Mouse (Mus musculus) hindbrain, embryonic 14.5 days (tissue): ENCODE results near the gene Gm37240. TPM values are rescaled to one million over a fixed set of nuclear protein-coding genes. Genes with fewer than 3 reads are reported as not detected.
A peak's percentile ranks its signal among the peaks of the same experiment; 100 is the strongest.
"Not testable (repeated sequence)": the region's sequence is repeated elsewhere in the genome, so short reads cannot be mapped to it uniquely, and the experiment has no call there.

Source experiments
- ATAC-seq: fragments of 200-750 bp; cut with Nextera tagmentation; 2 replicates; pipeline ENCODE4 v1.8.0; 2017; ENCODE audit warnings: moderate number of reproducible peaks, mild to moderate bottlenecking, moderate TSS enrichment, moderate library complexity; ENCODE audit not compliant: low FRiP score
- DNase-seq: peaks from one replicate; pipeline ENCODE4 v3.0.0-alpha.2; 2015; ENCODE audit warnings: low spot score
- H3K27ac ChIP-seq: fragments of 300-500 bp; sonication (generic); 2 replicates; pipeline ENCODE4 v1.5.1; 2014; ENCODE audit warnings: mild to moderate bottlenecking, moderate library complexity
- H3K27me3 ChIP-seq: fragments of 300-500 bp; sonication (generic); 2 replicates; pipeline ENCODE4 v1.6.1; 2014; ENCODE audit warnings: mild to moderate bottlenecking, low read length, mixed read lengths; ENCODE audit not compliant: control insufficient read depth, insufficient read depth
- H3K36me3 ChIP-seq: fragments of 300-500 bp; sonication (generic); replicated peaks from 2 replicates; pipeline ENCODE4 v1.6.1; 2014; ENCODE audit not compliant: control insufficient read depth, insufficient read depth
- H3K4me1 ChIP-seq: fragments of 300-500 bp; sonication (generic); replicated peaks from 2 replicates; pipeline ENCODE4 v1.6.1; 2014; ENCODE audit warnings: antibody characterized with exemption, low read length, mixed read lengths; ENCODE audit not compliant: control insufficient read depth, insufficient read depth
- H3K4me2 ChIP-seq: fragments of 300-500 bp; sonication (generic); replicated peaks from 2 replicates; pipeline ENCODE4 v1.6.1; 2014; ENCODE audit warnings: mild to moderate bottlenecking, moderate library complexity
- H3K4me3 ChIP-seq: fragments of 300-500 bp; sonication (generic); replicated peaks from 2 replicates; pipeline ENCODE4 v1.5.1; 2014; ENCODE audit warnings: mild to moderate bottlenecking, low read length
- H3K9ac ChIP-seq: fragments of 300-500 bp; sonication (generic); 2 replicates; pipeline ENCODE4 v1.6.1; 2014
- H3K9me3 ChIP-seq: fragments of 300-500 bp; sonication (generic); 2 replicates; pipeline ENCODE4 v1.6.1; 2016; ENCODE audit warnings: low read length; ENCODE audit not compliant: control insufficient read depth
- WGBS: fragments of 180-500 bp; shearing (Covaris S2); extraction: QIAGEN DNeasy Blood & Tissue Kit; methylation state at CpG from one replicate; pipeline ENCODE4 v1.1.7; 2014; 5-methylcytosine and 5-hydroxymethylcytosine counted together
- polyA plus RNA-seq: library from polyadenylated mRNA; unstranded; fragments of >200 nt; fragmentation: Nextera tagmentation; extraction: Ambion mirVana; gene quantifications from 2 replicates; pipeline ENCODE4 v1.2.1, GENCODE M21; 2014

The Gm37240 gene
- polyA plus RNA-seq, 1 experiment from 2014 or later: 0.94 TPM

DNA sequence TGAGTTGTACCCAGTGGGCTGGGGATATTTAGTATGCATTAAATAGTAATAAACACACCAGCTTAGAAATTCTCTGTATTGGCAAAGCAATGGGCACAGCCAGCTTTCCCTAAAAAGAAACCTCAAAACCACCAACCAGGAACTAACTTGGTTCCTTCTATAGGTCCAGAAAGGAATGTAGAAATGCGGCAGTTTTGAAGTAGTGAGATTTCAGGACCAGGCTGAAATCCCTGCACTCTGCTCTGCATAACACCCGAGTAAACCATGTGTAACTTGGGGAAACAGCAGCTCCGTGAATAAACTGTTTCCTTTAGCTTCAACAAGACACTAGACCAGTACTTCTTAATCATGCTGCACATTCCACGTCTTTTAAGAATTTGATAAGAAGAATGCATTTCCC lies 1306.6 kb downstream of the Gm37240 start:
- no peaks in the 10 kb centered on the region for H3K27me3 ChIP-seq
- WGBS: 64% methylated on average over 4 of the region's 4 CpGs
- H3K9ac ChIP-seq: 0 out of 2 replicates have a peak overlapping the region, but pooled peaks have one; percentile 75
- peak overlapping the region; percentile 59; the same call in 1 of the 2 replicates for H3K4me3 ChIP-seq
- no peak overlapping the region for H3K27ac ChIP-seq
- DNase-seq (no peak), ATAC-seq (no peak)
- no peaks in the 10 kb centered on the region for H3K36me3 ChIP-seq
- peaks cover 25% of the 10 kb centered on the region for H3K4me1 ChIP-seq
- H3K9me3 ChIP-seq: no peaks in the 10 kb centered on the region
- H3K4me2 ChIP-seq: peak overlapping the region; percentile 88

DNA sequence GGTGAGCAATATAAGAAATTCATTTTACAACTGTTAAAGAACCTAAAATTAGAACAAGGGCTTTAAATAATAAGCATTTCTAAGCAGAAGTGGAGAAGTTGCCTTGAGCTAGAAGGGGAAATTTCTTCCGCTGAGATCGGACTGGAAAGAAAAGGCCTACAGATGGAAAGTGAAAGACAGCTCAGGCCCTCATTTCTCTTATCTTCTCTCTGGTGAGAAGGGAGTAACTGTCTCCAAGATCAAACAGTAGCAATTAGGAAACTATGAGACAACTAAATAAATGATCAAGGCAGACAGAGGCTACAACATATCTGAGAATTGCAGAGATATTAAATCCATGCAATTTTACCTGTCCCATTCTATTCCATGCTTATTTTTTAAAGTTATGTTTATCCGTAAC lies 1316.8 kb downstream of the Gm37240 start:
- no peak for ATAC-seq

DNA sequence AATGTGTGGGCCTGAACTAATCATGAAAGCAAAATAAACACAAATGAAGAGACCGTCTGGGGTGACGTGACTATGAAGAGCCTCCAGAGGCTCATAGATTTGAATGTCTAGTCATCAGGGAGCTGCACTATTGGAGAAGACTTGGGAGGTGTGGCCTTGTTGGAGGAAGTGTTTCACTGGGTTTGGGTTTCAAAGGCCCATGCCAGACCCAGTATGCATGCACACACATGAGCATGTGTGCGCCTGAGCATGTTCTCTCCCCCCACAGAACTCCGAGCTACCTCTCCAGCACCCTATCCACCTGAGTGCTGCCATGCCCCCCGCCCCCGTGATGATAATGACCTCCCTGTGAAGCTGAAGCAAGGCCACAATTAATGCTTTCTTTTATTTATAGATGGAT lies 1317.7 kb downstream of the Gm37240 start:
- H3K9ac ChIP-seq: no peak overlapping the region
- H3K9me3 ChIP-seq: no peaks in the 10 kb centered on the region
- DNase-seq (no peak), ATAC-seq (no peak)
- H3K4me3 ChIP-seq: no peak overlapping the region
- H3K4me1 ChIP-seq: no peaks in the 10 kb centered on the region; the same call in 1 of the 2 replicates
- no peak overlapping the region for H3K4me2 ChIP-seq
- WGBS: 74% methylated on average over 6 of the region's 6 CpGs
- no peaks in the 10 kb centered on the region for H3K27me3 ChIP-seq
- H3K36me3 ChIP-seq: no peaks in the 10 kb centered on the region
- no peak overlapping the region for H3K27ac ChIP-seq

More for the DNA sequence above, 1316.8 kb downstream of the Gm37240 start:
- no peaks in the 10 kb centered on the region for H3K9me3 ChIP-seq
- no peak overlapping the region for H3K4me3 ChIP-seq
- no peaks in the 10 kb centered on the region for H3K36me3 ChIP-seq
- H3K9ac ChIP-seq: no peak overlapping the region
- DNase-seq: no peak
- H3K4me2 ChIP-seq: no peak overlapping the region
- 89% methylated on average over 3 of the region's 3 CpGs for WGBS
- no peak overlapping the region for H3K27ac ChIP-seq
- H3K27me3 ChIP-seq: no peaks in the 10 kb centered on the region
- no peaks in the 10 kb centered on the region; the same call in 1 of the 2 replicates for H3K4me1 ChIP-seq

DNA sequence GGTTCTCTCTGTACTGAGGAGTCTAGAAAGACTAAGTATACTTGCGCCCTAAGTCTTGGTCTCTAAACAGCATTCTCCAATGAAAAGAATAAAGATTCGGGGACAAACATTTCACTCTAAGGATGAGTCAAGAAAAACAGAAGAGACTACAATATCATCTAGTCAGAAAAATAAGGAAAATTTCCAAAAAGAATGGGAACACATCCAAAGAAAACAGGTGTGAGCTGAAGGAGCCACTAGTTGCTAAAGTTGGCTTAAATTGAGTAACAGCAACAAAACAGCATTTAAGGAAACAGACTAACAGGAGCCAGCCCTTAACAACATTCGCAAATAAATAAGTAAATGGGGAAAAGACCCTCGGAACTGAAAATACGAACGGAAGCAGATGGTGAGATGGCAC lies 1318.8 kb downstream of the Gm37240 start:
- ATAC-seq: no peak
- Histone ChIP-seq H3K4me3 (no peak overlapping the region), H3K4me2 (no peak overlapping the region), H3K9ac (no peak overlapping the region), H3K27ac (no peak overlapping the region), H3K27me3 (no peaks in the 10 kb centered on the region), H3K4me1 (no peaks in the 10 kb centered on the region; the same call in 1 of the 2 replicates), H3K36me3 (no peaks in the 10 kb centered on the region), H3K9me3 (no peaks in the 10 kb centered on the region)
- no peak for DNase-seq
- WGBS: 90% methylated on average over 6 of the region's 6 CpGs

DNA sequence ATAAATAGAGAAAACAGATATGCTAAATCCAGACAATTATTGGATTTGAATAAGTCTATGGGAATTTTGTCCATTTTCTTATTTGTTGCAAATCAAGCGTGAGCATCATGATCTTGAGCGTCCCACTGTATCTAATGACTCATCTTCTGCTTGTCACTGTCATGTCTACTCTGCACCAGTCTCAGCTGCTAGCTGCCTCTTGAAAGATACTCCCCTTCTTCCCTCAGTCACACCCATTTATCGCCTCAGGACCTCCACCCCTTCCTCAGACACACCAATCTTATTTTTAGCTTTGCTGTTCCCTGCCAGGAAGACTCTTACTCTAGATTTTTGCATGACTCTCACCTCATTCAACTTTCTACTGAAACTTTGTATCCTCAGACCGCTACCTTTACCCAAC lies 1323.9 kb downstream of the Gm37240 start:
- Histone ChIP-seq H3K9ac (no peak overlapping the region), H3K27me3 (no peaks in the 10 kb centered on the region), H3K4me3 (no peak overlapping the region), H3K4me2 (no peak overlapping the region), H3K4me1 (no peaks in the 10 kb centered on the region), H3K9me3 (no peaks in the 10 kb centered on the region), H3K27ac (no peak overlapping the region), H3K36me3 (no peaks in the 10 kb centered on the region)
- no peak for ATAC-seq
- 87% methylated on average over 4 of the region's 4 CpGs for WGBS
- no peak for DNase-seq

DNA sequence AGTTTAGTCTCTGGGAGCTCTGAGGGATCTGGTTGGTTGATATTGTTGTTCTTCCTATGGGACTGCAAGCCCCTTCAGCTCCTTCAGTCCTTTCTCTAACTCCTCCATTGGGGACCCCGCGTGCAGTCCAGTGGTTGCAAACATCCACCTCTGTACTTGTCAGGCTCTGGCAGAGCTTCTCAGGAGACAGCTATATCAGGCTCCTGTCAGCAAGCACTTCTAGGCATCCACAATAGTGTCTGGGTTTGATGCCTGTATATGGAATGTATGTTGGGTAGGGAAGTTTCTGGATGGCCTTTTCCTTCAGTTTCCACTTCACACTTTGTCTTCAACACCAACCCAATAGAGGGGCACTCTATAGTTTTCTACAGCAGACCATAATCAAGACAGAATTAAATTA lies 1324.4 kb downstream of the Gm37240 start:
- not testable (repeated sequence) for H3K9ac ChIP-seq, ATAC-seq, H3K36me3 ChIP-seq, H3K4me2 ChIP-seq, H3K27ac ChIP-seq, DNase-seq, H3K9me3 ChIP-seq, H3K27me3 ChIP-seq, H3K4me3 ChIP-seq, H3K4me1 ChIP-seq
- 87% methylated on average over 2 of the region's 2 CpGs for WGBS

DNA sequence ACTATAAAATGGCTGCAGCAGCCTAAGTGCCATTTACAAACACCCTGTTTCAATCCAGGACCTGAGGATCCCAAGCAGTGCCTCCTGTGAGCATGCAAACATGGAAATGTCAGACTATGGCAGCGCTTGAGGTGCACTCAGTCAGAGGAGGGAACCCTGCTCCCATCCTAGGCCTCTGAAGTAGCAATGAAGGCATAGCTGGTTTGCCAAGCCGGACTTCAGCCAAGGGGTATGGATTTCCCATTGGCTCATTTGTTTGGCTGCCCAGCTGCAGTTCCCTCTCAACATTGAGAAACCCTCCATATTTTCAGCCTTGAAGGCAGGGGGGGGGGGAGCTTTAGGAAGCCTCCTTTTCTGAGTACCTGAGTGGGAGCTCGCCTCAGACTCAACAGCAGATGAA lies 1329.0 kb downstream of the Gm37240 start:
- Histone ChIP-seq H3K27ac (no peak overlapping the region), H3K4me1 (no peaks in the 10 kb centered on the region), H3K36me3 (no peaks in the 10 kb centered on the region), H3K4me3 (no peak overlapping the region), H3K9ac (no peak overlapping the region), H3K4me2 (no peak overlapping the region), H3K27me3 (no peaks in the 10 kb centered on the region), H3K9me3 (no peaks in the 10 kb centered on the region)
- ATAC-seq (no peak), DNase-seq (no peak)
- 92% methylated on average over 3 of the region's 3 CpGs for WGBS

DNA sequence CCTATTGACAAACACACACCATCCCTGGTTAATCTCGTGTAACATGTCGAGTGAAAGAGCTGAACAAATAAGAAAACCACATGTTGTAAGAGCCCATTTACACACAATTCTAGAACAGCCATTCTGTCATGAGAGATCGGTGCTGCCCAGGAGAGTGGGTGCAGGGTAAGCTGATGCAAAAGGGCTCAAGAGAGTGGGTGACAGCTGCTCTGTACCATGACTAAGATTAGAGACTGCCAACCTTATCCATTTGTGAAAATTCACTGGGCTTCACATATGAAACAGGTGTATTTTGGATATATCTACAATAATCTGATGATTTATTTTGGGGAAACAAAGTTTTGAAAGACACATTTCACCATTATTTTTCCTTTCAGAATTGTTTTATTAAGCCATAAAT lies 1331.5 kb downstream of the Gm37240 start:
- DNase-seq (no peak), ATAC-seq (no peak)
- Histone ChIP-seq H3K4me2 (no peak overlapping the region), H3K36me3 (no peaks in the 10 kb centered on the region), H3K27ac (no peak overlapping the region), H3K4me3 (no peak overlapping the region), H3K9ac (no peak overlapping the region), H3K27me3 (no peaks in the 10 kb centered on the region), H3K9me3 (no peaks in the 10 kb centered on the region), H3K4me1 (no peaks in the 10 kb centered on the region)
- WGBS: 87% methylated on average over 3 of the region's 3 CpGs

DNA sequence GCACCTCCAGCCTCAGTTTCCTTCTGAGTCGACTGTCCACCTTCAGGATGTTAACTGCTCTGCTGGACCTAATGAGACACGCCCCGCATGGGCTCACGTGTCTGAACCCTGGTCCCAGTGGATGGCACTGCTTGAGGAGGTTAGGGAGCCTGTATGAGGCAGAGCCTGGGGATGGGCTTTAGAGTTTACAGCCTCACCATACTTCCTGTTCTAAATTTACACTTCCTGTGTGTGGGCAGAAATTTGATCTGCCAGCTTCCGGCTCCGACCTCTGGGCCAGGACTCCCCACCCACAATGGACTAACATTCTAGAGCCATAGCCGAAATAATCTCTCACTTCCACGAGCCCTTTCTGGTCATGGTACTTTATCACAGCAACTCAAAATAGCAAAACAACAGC lies 1340.1 kb downstream of the Gm37240 start:
- ATAC-seq (no peak), DNase-seq (no peak)
- Histone ChIP-seq H3K4me1 (no peaks in the 10 kb centered on the region), H3K9me3 (no peaks in the 10 kb centered on the region), H3K9ac (no peak overlapping the region), H3K4me3 (no peak overlapping the region), H3K4me2 (no peak overlapping the region), H3K36me3 (no peaks in the 10 kb centered on the region), H3K27ac (no peak overlapping the region), H3K27me3 (no peaks in the 10 kb centered on the region)
- WGBS: 83% methylated on average over 8 of the region's 8 CpGs

DNA sequence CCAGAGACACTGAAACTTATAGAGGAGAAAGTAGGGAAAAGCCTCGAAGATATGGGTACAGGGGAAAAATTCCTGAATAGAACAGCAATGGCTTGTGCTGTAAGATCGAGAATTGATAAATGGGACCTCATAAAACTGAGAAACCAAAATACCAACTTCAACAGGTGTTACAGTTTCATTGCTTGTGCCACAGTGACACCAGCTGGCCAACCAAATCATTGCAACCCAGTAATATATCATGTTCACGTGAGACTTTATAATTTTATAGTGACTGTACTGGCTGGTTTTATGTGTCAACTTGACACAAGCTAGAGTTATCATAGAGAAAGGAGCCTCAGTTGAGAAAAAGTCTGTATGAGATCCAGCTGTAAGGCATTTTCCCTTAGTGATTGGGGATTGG lies 1344.9 kb downstream of the Gm37240 start:
- not testable (repeated sequence) for H3K4me1 ChIP-seq, ATAC-seq, H3K9me3 ChIP-seq, H3K27ac ChIP-seq, H3K9ac ChIP-seq, H3K27me3 ChIP-seq, H3K4me3 ChIP-seq, H3K4me2 ChIP-seq, H3K36me3 ChIP-seq
- 26% methylated on average over 3 of the region's 3 CpGs for WGBS
- DNase-seq: peak; percentile 83
